Mouse (Mus musculus) liver, postnatal 0 days (tissue): ENCODE measurements at regions not wholly inside any gene's neighbourhood (a gene's known extent, or its start where the extent isn't known, plus 50 kb on each side); places are given as distances from the start of the nearest gene placed in this dataset.

ENCODE experiments used
- CTCF ChIP-seq: sonication (generic); IDR thresholded peaks from 2 replicates; pipeline ENCODE4 v1.5.1; 2016; ENCODE audit warnings: antibody characterized with exemption, low read depth
- EP300 ChIP-seq: IDR thresholded peaks from 2 replicates; pipeline ENCODE4 v1.6.1; 2016; ENCODE audit warnings: antibody characterized with exemption, low read depth, mild to moderate bottlenecking

DNA sequence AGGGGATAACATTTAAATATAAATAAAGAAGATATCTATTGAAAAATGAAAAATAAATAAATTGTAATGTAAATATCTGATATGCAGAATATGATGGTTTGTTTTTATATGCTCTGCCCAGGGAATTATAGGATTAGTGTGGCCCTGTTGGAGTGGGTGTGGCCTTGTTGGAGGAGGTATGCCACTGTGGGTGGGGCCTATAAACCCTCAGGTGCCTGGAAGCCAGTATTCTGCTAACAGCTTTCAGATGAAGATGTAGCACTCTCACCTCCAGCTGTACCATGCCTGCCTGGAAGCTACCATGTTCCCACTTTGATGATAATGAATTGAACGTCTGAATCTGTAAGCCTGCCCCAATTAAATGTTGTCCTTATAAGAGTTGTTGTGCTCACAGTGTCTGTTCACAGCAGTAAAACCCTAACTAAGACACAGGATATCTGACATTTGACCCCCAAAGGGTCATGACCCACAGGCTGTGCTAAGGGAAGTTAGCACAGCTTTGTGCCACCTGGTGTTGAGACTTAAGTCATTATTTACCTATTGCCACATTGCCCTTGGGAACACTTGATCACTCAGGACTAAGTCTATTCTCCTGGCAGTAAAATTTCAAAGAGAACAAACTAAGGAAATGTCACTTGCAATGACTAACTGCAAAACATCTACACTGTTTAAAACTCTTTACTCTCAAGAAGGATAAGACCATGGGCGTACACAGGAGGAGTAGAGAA lies 270.4 kb downstream of the Plk2 start:
- TF ChIP-seq CTCF (peak; percentile 23), EP300 (0 out of 2 replicates have a peak, but pooled peaks have one; percentile 10)
